Mouse (Mus musculus): Measurements from ENCODE around the gene Hpca. TPM values are rescaled to one million over a fixed set of nuclear protein-coding genes. Genes with fewer than 3 reads are reported as not detected.

Gene Hpca
- polyA plus RNA-seq (2014; fragmentation: Illumina TruSeq; extraction: RNeasy Lipid Tissue Mini Kit (QIAGEN cat#74804); ENCODE audit: low read depth, low replicate concordance) = not detected

GRCm38 (mm10) chr4:129121569-129122086 is at the start of gene Hpca:
TSS of gene Hpca (minus strand) at chr4:129122036.

DNA sequence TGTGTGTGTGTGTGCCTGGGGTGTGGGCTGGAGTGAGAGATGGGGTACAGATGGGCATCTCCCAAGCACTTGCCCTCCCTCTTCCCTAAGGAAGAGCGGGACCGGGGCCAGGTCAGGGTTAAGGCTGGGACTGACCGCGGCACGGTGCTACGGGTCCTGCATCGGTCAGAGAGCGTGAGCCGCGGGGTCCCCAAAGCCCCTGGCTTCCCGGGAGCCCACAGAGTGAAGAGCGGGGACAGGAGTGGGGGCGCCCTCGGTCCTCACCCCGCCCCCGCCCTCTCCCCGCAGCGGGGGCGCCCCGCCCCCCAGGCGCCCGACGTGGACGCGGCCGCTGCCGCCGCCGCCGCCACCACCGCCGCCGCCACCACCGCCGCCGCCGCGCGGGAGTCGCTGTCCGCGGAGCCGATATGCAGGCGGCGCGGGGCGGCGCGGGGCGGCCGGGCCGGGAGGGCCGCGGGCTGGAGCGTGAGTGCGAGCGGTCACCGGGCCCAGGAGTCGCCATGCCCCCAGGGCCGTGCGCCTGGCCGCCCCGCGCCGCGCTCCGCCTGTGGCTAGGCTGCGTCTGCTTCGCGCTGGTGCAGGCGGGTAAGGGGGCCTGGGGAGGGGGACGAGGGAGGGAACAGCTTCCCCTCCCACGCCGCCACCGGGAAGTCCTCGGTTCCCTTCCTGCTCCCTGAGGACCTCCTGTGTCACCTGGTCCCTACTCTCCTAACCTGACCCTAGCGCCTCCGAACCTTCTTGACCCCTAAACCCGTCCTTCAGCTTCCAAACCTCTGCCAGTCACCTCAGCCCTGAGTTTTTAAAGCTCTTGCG is 14.9 kb upstream of the Hpca start, which contains the start of gene Fndc5:
Gene Fndc5 (plus strand): TSS at position 421 of the 813 bp plus-strand sequence.

DNA sequence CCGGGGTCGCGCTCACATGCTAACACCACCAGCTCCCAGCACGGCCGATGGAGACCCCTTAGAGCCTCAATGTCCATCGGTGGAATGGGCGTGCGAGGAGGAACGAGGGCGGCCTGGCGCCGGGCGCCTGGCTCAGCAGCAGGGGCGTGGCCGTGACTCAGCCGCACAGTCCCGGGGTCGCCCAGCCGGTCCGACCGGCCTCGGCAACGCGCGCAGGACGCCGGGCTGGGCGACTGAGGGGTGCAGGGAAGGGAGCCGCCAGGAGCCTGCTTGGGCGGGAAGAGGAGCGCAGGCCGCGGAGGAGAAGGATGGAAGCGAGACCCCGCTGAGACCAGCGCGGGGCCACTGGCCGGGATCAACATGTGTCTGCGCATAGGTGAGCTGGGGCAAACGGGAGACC is 16.5 kb downstream of the Hpca start, which contains the start of gene Tmem54:
Gene Tmem54 (plus strand): TSS at position 193 of the 400 bp plus-strand sequence.

Other genes with a start within 250 kb of the Hpca start
- 0.61 TPM for gene Trim62, start 238.5 kb downstream of the Hpca start, polyA plus RNA-seq (2014; fragmentation: Illumina TruSeq; extraction: RNeasy Lipid Tissue Mini Kit (QIAGEN cat#74804); ENCODE audit: low read depth, low replicate concordance)
- gene Azin2, start 159.6 kb downstream of the Hpca start, polyA plus RNA-seq (2014; fragmentation: Illumina TruSeq; extraction: RNeasy Lipid Tissue Mini Kit (QIAGEN cat#74804); ENCODE audit: low read depth, low replicate concordance) = 0.85 TPM
- 48.5 TPM for gene Ak2, start 130.1 kb downstream of the Hpca start, polyA plus RNA-seq (2014; fragmentation: Illumina TruSeq; extraction: RNeasy Lipid Tissue Mini Kit (QIAGEN cat#74804); ENCODE audit: low read depth, low replicate concordance)
- 6.5 TPM for gene Rnf19b, start 63.8 kb downstream of the Hpca start, polyA plus RNA-seq (2014; fragmentation: Illumina TruSeq; extraction: RNeasy Lipid Tissue Mini Kit (QIAGEN cat#74804); ENCODE audit: low read depth, low replicate concordance)
- not detected for gene Tmem54, start 16.5 kb downstream of the Hpca start, polyA plus RNA-seq (2014; fragmentation: Illumina TruSeq; extraction: RNeasy Lipid Tissue Mini Kit (QIAGEN cat#74804); ENCODE audit: low read depth, low replicate concordance)
- gene Fndc5, start 15.0 kb upstream of the Hpca start, polyA plus RNA-seq (2014; fragmentation: Illumina TruSeq; extraction: RNeasy Lipid Tissue Mini Kit (QIAGEN cat#74804); ENCODE audit: low read depth, low replicate concordance) = 0.57 TPM
- gene S100pbp, start 67.7 kb upstream of the Hpca start, polyA plus RNA-seq (2014; fragmentation: Illumina TruSeq; extraction: RNeasy Lipid Tissue Mini Kit (QIAGEN cat#74804); ENCODE audit: low read depth, low replicate concordance) = 42.2 TPM
- gene Yars, start 67.7 kb upstream of the Hpca start, polyA plus RNA-seq (2014; fragmentation: Illumina TruSeq; extraction: RNeasy Lipid Tissue Mini Kit (QIAGEN cat#74804); ENCODE audit: low read depth, low replicate concordance) = 4.7 TPM
- 3.2 TPM for gene C77080, start 139.4 kb upstream of the Hpca start, polyA plus RNA-seq (2014; fragmentation: Illumina TruSeq; extraction: RNeasy Lipid Tissue Mini Kit (QIAGEN cat#74804); ENCODE audit: low read depth, low replicate concordance)
- gene Sync, start 165.6 kb upstream of the Hpca start, polyA plus RNA-seq (2014; fragmentation: Illumina TruSeq; extraction: RNeasy Lipid Tissue Mini Kit (QIAGEN cat#74804); ENCODE audit: low read depth, low replicate concordance) = 0.28 TPM
- gene Rbbp4, start 213.3 kb upstream of the Hpca start, polyA plus RNA-seq (2014; fragmentation: Illumina TruSeq; extraction: RNeasy Lipid Tissue Mini Kit (QIAGEN cat#74804); ENCODE audit: low read depth, low replicate concordance) = 185 TPM
- 152 TPM for gene Zbtb8os, start 213.7 kb upstream of the Hpca start, polyA plus RNA-seq (2014; fragmentation: Illumina TruSeq; extraction: RNeasy Lipid Tissue Mini Kit (QIAGEN cat#74804); ENCODE audit: low read depth, low replicate concordance)

All from kidney, adult 10 weeks (tissue).